Mouse (Mus musculus): ENCODE measurements around the gene Prl7a1. TPM values are rescaled to one million over a fixed set of nuclear protein-coding genes. Genes with fewer than 3 reads are reported as not detected.

The Prl7a1 gene
- polyA plus RNA-seq (2015; fragmentation: Nextera tagmentation; extraction: Ambion mirVana) = not detected in 2 replicates

DNA sequence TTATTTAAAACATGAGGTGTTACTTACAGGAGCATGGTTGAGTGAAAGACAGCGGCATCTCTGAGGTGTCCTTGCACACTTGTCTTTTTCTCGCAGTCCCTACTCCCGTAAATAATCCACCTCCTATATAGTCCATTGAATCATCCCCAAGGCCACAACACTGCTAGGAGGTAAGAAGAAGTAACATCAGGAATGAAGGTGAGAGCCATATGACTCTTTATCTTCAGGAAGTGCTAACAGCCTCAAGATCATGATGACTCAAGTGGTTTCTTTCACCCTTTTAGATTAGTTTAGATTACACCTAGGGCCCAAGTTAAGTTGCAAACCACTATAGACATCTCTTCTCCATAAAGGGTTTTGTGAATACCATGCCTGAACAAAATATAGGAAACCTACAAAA, at the start of gene Prl7a1:
TSS of gene Prl7a1 (minus strand) at position 101 of the 400 bp plus-strand sequence.
- H3K27ac ChIP-seq (replicated peaks) = no peak within 1 kb of the TSS
- 98% methylated on average over 3 of the region's 3 CpGs for WGBS
- H3K9me3 ChIP-seq = no peaks in the 10 kb centered on the region
- H3K4me1 ChIP-seq (replicated peaks) = no peaks in the 10 kb centered on the region
- no peak within 1 kb of the TSS for H3K4me2 ChIP-seq
- H3K36me3 ChIP-seq = no peaks in the 10 kb centered on the region
- no peak for ATAC-seq (ENCODE audit: low FRiP score, low read depth)
- no peak within 1 kb of the TSS for H3K9ac ChIP-seq
- no peaks in the 10 kb centered on the region for H3K27me3 ChIP-seq
- H3K4me3 ChIP-seq = no peak within 1 kb of the TSS

- Histone ChIP-seq H3K9me3 (no peaks in the 10 kb centered on the region), H3K4me3 (no peak within 1 kb of the TSS), H3K4me2 (no peak within 1 kb of the TSS), H3K27ac (replicated peaks) (no peak within 1 kb of the TSS), H3K4me1 (replicated peaks) (no peaks in the 10 kb centered on the region), H3K27me3 (no peaks in the 10 kb centered on the region), H3K36me3 (no peaks in the 10 kb centered on the region), H3K9ac (no peak within 1 kb of the TSS)
- no peak for ATAC-seq (ENCODE audit: low FRiP score, low read depth)
- 90% methylated on average over 4 of the region's 4 CpGs for WGBS
These were observed 25.6 kb upstream of the Prl7a1 start, which contains the start of gene Prl7a2 for GRCm38 (mm10) chr13:27667936-27668335. Prl7a2 (minus strand) TSS chr13:27668036.

GRCm38 (mm10) chr13:27660747-27661146, 18.5 kb upstream of the Prl7a1 start:
- no peak overlapping the region for H3K4me2 ChIP-seq
- no peak for ATAC-seq (ENCODE audit: low FRiP score, low read depth)
- H3K4me3 ChIP-seq = no peak overlapping the region
- no peak overlapping the region for H3K9ac ChIP-seq
- H3K36me3 ChIP-seq = no peaks in the 10 kb centered on the region
- no peaks in the 10 kb centered on the region for H3K9me3 ChIP-seq
- WGBS = 93% methylated on average over 2 of the region's 2 CpGs
- no peak overlapping the region for H3K27ac ChIP-seq (replicated peaks)
- no peaks in the 10 kb centered on the region for H3K27me3 ChIP-seq
- H3K4me1 ChIP-seq (replicated peaks) = no peaks in the 10 kb centered on the region

DNA sequence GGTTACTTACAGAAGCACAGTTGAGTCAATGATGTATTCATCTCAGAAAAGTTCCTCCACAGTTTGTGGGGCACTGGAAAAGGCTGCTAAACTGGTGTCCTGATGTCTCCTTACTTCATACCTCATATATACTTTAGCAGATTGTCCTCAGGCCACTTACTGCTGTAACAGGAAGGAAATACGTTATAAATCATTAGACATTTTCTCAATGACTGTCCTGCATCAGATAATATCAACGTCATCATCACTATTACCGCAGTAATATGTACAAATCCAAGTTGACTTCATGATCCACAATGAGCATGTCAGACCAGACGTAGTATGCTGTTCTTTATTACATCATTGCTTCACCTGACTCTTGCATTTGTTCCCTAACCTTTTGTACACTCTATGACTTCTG, 31.8 kb downstream of the Prl7a1 start, which contains the start of gene Prl7b1:
TSS of gene Prl7b1 (minus strand) at position 101 of the 400 bp plus-strand sequence.
- H3K4me1 ChIP-seq (replicated peaks) = no peaks in the 10 kb centered on the region
- H3K9me3 ChIP-seq = no peaks in the 10 kb centered on the region
- no peaks in the 10 kb centered on the region for H3K36me3 ChIP-seq
- H3K9ac ChIP-seq = no peak within 1 kb of the TSS
- 81% methylated on average over 4 of the region's 4 CpGs for WGBS
- no peak within 1 kb of the TSS for H3K27ac ChIP-seq (replicated peaks)
- H3K4me3 ChIP-seq = no peak within 1 kb of the TSS
- no peaks in the 10 kb centered on the region for H3K27me3 ChIP-seq
- no peak for ATAC-seq (ENCODE audit: low FRiP score, low read depth)
- no peak within 1 kb of the TSS for H3K4me2 ChIP-seq

Other genes starting within 250 kb of the Prl7a1 start
- gene Prl8a6, start 203.8 kb downstream of the Prl7a1 start, polyA plus RNA-seq (2015; fragmentation: Nextera tagmentation; extraction: Ambion mirVana) = not detected in 2 replicates
- not detected in 2 replicates for gene Prl8a8, start 129.3 kb downstream of the Prl7a1 start, polyA plus RNA-seq (2015; fragmentation: Nextera tagmentation; extraction: Ambion mirVana)
- not detected in 2 replicates for gene Prl8a9, start 77.9 kb downstream of the Prl7a1 start, polyA plus RNA-seq (2015; fragmentation: Nextera tagmentation; extraction: Ambion mirVana)
- not detected in 2 replicates for gene Prl8a1, start 60.3 kb downstream of the Prl7a1 start, polyA plus RNA-seq (2015; fragmentation: Nextera tagmentation; extraction: Ambion mirVana)
- gene Prl7b1, start 31.9 kb downstream of the Prl7a1 start, polyA plus RNA-seq (2015; fragmentation: Nextera tagmentation; extraction: Ambion mirVana) = not detected in 2 replicates
- not detected in 2 replicates for gene Prl7a2, start 25.5 kb upstream of the Prl7a1 start, polyA plus RNA-seq (2015; fragmentation: Nextera tagmentation; extraction: Ambion mirVana)
- gene Prl7d1, start 74.2 kb upstream of the Prl7a1 start, polyA plus RNA-seq (2015; fragmentation: Nextera tagmentation; extraction: Ambion mirVana) = not detected in 2 replicates
- not detected in 2 replicates for gene Prl7c1, start 138.3 kb upstream of the Prl7a1 start, polyA plus RNA-seq (2015; fragmentation: Nextera tagmentation; extraction: Ambion mirVana)
- not detected in 2 replicates for gene Prl2a1, start 159.2 kb upstream of the Prl7a1 start, polyA plus RNA-seq (2015; fragmentation: Nextera tagmentation; extraction: Ambion mirVana)
- gene Prl2c1, start 206.8 kb upstream of the Prl7a1 start, polyA plus RNA-seq (2015; fragmentation: Nextera tagmentation; extraction: Ambion mirVana) = not detected in 2 replicates